Mouse (Mus musculus): Measurements from ENCODE around the gene Vmn1r116. TPM values are rescaled to one million over a fixed set of nuclear protein-coding genes. Genes with fewer than 3 reads are reported as not detected.
"Not testable (repeated sequence)": the region's sequence is repeated elsewhere in the genome, so short reads cannot be mapped to it uniquely, and the experiment has no call there.

The Vmn1r116 gene
- total RNA-seq (2021) = not detected
- long read RNA-seq, experiment 1 = 0 reads
- long read RNA-seq, experiment 2 = 0 reads

DNA sequence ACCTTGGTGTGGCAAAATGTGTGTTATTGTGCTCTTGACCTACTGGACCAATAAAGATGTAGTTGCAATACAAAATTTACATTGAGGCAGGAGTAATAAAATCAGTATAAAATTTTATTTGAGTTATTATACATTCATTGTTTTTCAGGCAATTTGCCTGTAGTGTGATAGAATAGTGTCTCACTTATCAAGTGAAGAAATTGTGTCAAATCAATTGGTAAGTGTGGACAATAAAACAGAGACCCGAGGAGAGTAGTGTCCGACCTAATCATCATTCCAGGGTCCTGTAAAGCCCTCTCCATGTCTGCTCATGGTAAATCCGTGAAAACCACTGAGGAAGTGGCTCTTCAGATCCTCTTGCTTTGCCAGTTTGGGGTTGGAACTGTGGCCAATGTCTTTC is at the start of gene Vmn1r116:
Gene Vmn1r116 (plus strand): TSS at position 301 of the 400 bp plus-strand sequence.
- DNase-seq; intact Hi-C loops (cut with DNase I; ENCODE audit: low total_unique reads): not testable (repeated sequence)

DNA sequence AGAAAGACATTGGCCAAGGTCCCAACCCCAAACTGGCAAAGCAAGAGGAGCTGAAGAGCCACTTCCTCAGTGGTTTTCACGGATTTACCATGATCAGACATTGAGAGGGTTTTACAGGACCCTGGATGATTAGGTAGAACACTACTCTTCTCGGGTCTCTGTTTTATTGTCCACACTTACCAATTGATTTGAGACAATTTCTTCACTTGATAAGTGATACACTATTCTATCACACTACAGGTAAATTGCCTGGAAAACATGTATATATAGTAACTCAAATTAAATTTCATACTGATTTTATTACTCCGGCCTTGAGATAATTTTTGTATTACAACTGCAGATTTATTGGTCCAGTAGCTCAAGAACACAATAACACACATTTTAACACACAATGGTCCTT is 27.2 kb upstream of the Vmn1r116 start, which contains the start of gene Vmn1r115:
Gene Vmn1r115 (minus strand): TSS at position 101 of the 400 bp plus-strand sequence.
- intact Hi-C loops (cut with DNase I; ENCODE audit: low total_unique reads); DNase-seq: not testable (repeated sequence)

GRCm38 (mm10) chr7:20884021-20884420 is 12.0 kb downstream of the Vmn1r116 start, which contains the start of gene Vmn1r117:
Gene Vmn1r117 (minus strand): TSS chr7:20884121.
- intact Hi-C loops (cut with DNase I; ENCODE audit: low total_unique reads); DNase-seq: not testable (repeated sequence)

DNA sequence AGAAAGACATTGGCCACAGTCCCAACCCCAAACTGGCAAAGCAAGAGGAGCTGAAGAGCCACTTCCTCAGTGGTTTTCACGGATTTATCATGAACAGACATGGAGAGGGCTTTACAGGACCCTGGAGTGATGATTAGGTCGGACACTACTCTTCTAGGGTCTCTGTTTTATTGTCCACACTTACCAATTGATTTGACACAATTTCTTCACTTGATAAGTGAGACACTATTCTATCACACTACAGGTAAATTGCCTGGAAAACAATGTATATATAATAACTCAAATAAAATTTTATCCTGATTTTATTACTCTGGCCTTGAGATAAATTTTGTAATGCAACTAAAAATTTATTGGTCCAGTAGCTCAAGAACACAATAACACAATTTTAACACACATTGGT is 40.2 kb downstream of the Vmn1r116 start, which contains the start of gene Vmn1r118:
Gene Vmn1r118 (minus strand): TSS at position 101 of the 400 bp plus-strand sequence.
- DNase-seq; intact Hi-C loops (cut with DNase I; ENCODE audit: low total_unique reads): not testable (repeated sequence)

Other genes starting within 250 kb of the Vmn1r116 start
- not detected for gene Vmn1r107, start 203.3 kb upstream of the Vmn1r116 start, total RNA-seq (2021)
- gene Vmn1r111, start 169.0 kb upstream of the Vmn1r116 start, total RNA-seq (2021) = not detected
- not detected for gene Gm10668, start 141.6 kb upstream of the Vmn1r116 start, total RNA-seq (2021)
- gene Vmn1r112, start 101.1 kb upstream of the Vmn1r116 start, total RNA-seq (2021) = not detected
- gene Vmn1r113, start 85.0 kb upstream of the Vmn1r116 start, total RNA-seq (2021) = not detected
- not detected for gene Vmn1r114, start 60.1 kb upstream of the Vmn1r116 start, total RNA-seq (2021)
- gene Vmn1r115, start 27.3 kb upstream of the Vmn1r116 start, total RNA-seq (2021) = not detected
- not detected for gene Vmn1r117, start 11.9 kb downstream of the Vmn1r116 start, total RNA-seq (2021)
- not detected for gene Vmn1r118, start 40.1 kb downstream of the Vmn1r116 start, total RNA-seq (2021)
- not detected for gene Vmn1r119, start 140.2 kb downstream of the Vmn1r116 start, total RNA-seq (2021)
- not detected for gene Vmn1r120, start 181.5 kb downstream of the Vmn1r116 start, total RNA-seq (2021)
- not detected for gene Vmn1r121, start 226.3 kb downstream of the Vmn1r116 start, total RNA-seq (2021)

All from gastrocnemius, postnatal 14 days (tissue).